Mouse (Mus musculus) heart, embryonic 11.5 days (tissue): ENCODE data around the gene Men1. TPM values are rescaled to one million over a fixed set of nuclear protein-coding genes. Genes with fewer than 3 reads are reported as not detected.

Experiments
- ATAC-seq: fragments of 200-750 bp; cut with Nextera tagmentation; replicated peaks from 2 replicates; pipeline ENCODE4 v1.8.0; 2017; ENCODE audit warnings: moderate library complexity; ENCODE audit not compliant: insufficient number of reproducible peaks, low FRiP score, low TSS enrichment
- H3K27ac ChIP-seq: fragments of 300-500 bp; sonication (generic); 2 replicates; pipeline ENCODE4 v1.5.1; 2014; ENCODE audit warnings: mild to moderate bottlenecking, low read depth, low read length
- H3K27me3 ChIP-seq: fragments of 300-500 bp; sonication (generic); 2 replicates; pipeline ENCODE4 v1.6.1; 2014; ENCODE audit warnings: mild to moderate bottlenecking, low read length, mixed read lengths; ENCODE audit not compliant: control insufficient read depth, insufficient read depth
- H3K36me3 ChIP-seq: fragments of 300-500 bp; sonication (generic); 2 replicates; pipeline ENCODE4 v1.6.1; 2014; ENCODE audit warnings: mild to moderate bottlenecking, low read length, moderate library complexity, mixed read lengths; ENCODE audit not compliant: control insufficient read depth, insufficient read depth
- H3K4me1 ChIP-seq: fragments of 300-500 bp; sonication (generic); 2 replicates; pipeline ENCODE4 v1.6.1; 2014; ENCODE audit warnings: low read length; ENCODE audit not compliant: control insufficient read depth, insufficient read depth
- H3K4me2 ChIP-seq: fragments of 300-500 bp; sonication (generic); 2 replicates; pipeline ENCODE4 v1.6.1; 2014; ENCODE audit warnings: mild to moderate bottlenecking, moderate library complexity
- H3K4me3 ChIP-seq: fragments of 300-500 bp; sonication (generic); 2 replicates; pipeline ENCODE4 v1.5.1; 2014; ENCODE audit warnings: low read depth, low read length
- H3K9ac ChIP-seq: fragments of 300-500 bp; sonication (generic); 2 replicates; pipeline ENCODE4 v1.6.1; 2014; ENCODE audit warnings: mild to moderate bottlenecking, low read depth, low read length, moderate library complexity
- H3K9me3 ChIP-seq: fragments of 300-500 bp; sonication (generic); replicated peaks from 2 replicates; pipeline ENCODE4 v1.6.1; 2016; ENCODE audit warnings: low read length; ENCODE audit not compliant: control insufficient read depth
- WGBS: fragments of 180-500 bp; shearing (Covaris S2); extraction: QIAGEN DNeasy Blood & Tissue Kit; methylation state at CpG from one replicate; pipeline ENCODE4 v1.1.7; 2014; ENCODE audit not compliant: insufficient replicate concordance; 5-methylcytosine and 5-hydroxymethylcytosine counted together
- polyA plus RNA-seq: library from polyadenylated mRNA; unstranded; fragments of >200 nt; fragmentation: Nextera tagmentation; extraction: Ambion mirVana; gene quantifications from 2 replicates; pipeline ENCODE4 v1.2.1, GENCODE M21; 2014

The Men1 gene
- polyA plus RNA-seq, 1 experiment from 2014 or later, result 31.8 TPM

DNA sequence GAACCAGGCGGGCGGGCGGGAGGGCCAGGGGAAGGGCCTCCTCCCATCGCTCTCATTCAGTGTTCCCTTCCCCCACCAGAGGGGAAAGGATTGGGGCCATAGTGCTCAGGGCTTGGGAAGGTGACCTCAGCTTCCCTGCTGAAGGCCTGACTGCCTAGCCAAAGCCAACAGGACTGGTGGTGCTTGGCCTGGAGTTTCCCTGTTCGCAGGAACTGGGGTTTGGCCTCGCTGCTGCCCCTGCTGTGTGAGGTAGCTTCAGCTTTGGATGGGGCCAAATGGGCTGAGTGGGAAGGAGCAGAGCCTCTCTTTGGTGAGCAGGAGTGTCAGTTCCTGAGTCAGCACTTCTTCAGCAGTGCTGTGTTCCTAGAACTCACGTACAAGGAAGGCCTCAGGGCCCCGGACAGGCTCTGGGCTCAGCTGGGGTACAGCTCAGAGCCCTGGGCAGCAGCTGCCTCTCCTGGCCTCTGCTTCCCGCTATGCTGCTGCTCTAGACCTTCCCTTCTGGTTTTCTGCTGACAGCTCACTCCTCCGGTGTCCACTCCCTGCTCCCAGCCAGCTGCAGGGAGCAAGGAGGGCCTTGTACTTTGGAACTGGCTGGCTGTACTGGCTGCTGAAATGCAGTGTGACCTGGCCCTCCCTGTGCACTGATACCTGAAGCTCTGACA is 43.5 kb upstream of the Men1 start:
- ATAC-seq, result peak; percentile 43
- H3K4me1 ChIP-seq, result peaks cover 37% of the 10 kb centered on the region

DNA sequence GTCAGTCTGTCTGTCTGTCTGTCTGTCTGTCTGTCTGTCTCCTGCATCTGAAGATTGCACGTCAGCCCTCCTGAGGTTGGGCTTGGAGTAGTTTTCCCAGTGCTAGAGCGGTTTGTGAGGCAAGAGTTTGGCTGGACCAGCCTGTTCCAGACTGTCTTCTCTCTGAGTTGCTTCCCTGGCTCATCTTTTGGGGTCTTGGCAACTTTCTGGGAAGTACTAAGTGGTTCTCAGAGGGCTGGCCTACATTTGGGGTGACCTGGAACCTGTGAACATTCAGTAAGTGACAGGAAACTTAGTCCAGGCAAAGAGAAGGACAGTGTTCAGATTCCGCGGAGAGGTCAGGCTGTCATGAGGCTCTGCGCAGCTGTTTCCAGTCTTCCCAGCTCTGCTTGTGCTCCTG is 42.5 kb upstream of the Men1 start:
- H3K4me1 ChIP-seq, result peaks cover 27% of the 10 kb centered on the region
- no peaks in the 10 kb centered on the region for H3K27me3 ChIP-seq
- no peaks in the 10 kb centered on the region for H3K9me3 ChIP-seq
- 89% methylated on average over 5 of the region's 5 CpGs for WGBS
- H3K27ac ChIP-seq, result no peak overlapping the region
- H3K4me3 ChIP-seq, result no peak overlapping the region
- H3K9ac ChIP-seq, result no peak overlapping the region
- H3K4me2 ChIP-seq, result no peak overlapping the region
- ATAC-seq, result no peak
- peaks cover 25% of the 10 kb centered on the region for H3K36me3 ChIP-seq

More for the DNA sequence above, 43.5 kb upstream of the Men1 start:
- Histone ChIP-seq H3K4me3 (no peak overlapping the region), H3K9ac (peak overlapping the region; percentile 16; the same call in 1 of the 2 replicates), H3K27ac (peak overlapping the region; percentile 74), H3K9me3 (no peaks in the 10 kb centered on the region), H3K27me3 (no peaks in the 10 kb centered on the region), H3K4me2 (peak overlapping the region; percentile 40), H3K36me3 (peaks cover 19% of the 10 kb centered on the region)
- WGBS, result 53% methylated on average over 10 of the region's 10 CpGs

DNA sequence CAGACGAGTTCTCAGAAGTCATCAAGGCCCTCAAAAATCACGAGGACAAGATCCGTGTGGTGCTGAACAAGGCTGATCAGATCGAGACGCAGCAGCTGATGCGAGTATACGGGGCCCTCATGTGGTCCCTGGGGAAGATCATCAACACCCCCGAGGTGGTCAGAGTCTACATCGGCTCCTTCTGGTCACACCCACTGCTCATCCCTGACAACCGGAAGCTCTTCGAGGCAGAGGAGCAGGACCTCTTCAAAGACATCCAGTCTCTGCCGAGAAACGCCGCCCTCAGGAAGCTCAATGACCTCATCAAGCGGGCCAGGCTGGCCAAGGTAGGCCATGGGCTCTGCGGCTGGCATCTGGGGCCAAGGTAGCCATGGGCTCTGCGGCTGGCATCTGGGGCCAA is 40.5 kb upstream of the Men1 start:
- whole genome bisulfite sequencing, result 91% methylated on average over 17 of the region's 17 CpGs
- peaks cover 37% of the 10 kb centered on the region for H3K36me3 ChIP-seq
- H3K4me1 ChIP-seq, result peaks cover 18% of the 10 kb centered on the region
- no peak overlapping the region for H3K27ac ChIP-seq
- H3K4me2 ChIP-seq, result no peak overlapping the region
- no peak overlapping the region for H3K9ac ChIP-seq
- no peak overlapping the region for H3K4me3 ChIP-seq
- ATAC-seq, result no peak
- H3K27me3 ChIP-seq, result no peaks in the 10 kb centered on the region
- H3K9me3 ChIP-seq, result no peaks in the 10 kb centered on the region

DNA sequence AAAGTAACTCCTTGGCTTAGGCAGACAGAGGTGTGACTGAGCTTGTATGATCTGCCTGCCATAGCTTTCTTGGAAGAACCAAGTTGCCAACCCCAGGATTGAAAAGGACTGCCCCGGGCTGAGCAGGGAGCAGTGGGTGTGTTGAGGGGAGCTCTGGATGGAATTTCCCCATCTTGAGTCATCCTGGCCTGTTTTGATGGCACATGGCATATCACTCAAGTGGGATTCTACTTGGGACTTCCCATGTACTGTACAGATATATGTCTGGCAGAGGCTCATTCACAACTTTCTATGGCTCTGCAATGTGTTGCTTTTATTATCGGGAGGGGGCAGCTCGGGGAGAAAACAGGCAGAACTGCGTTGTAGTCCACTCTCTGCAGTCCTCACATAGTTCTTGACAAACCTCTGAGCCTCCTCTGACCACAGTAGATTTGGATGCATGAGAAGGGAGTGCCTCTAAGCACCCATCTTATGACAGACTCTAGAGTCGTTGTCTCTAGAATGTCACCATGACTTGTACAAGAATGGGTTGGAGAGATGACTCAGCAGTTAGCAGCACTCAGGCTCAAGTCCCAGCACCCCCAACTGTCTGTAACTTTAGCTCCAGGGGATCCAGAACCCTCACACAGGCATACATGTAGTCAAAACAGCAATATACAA is 38.1 kb upstream of the Men1 start:
- H3K27me3 ChIP-seq, result no peaks in the 10 kb centered on the region
- 84% methylated on average over 5 of the region's 5 CpGs for WGBS
- H3K4me3 ChIP-seq, result no peak overlapping the region
- peaks cover 40% of the 10 kb centered on the region for H3K36me3 ChIP-seq
- H3K9ac ChIP-seq, result peak overlapping the region; percentile 28; the same call in 1 of the 2 replicates
- H3K9me3 ChIP-seq, result no peaks in the 10 kb centered on the region
- H3K4me2 ChIP-seq, result no peak overlapping the region
- peak overlapping the region; percentile 63 for H3K27ac ChIP-seq
- peaks cover 16% of the 10 kb centered on the region for H3K4me1 ChIP-seq
- ATAC-seq, result no peak; the same call in 1 of the 2 replicates

DNA sequence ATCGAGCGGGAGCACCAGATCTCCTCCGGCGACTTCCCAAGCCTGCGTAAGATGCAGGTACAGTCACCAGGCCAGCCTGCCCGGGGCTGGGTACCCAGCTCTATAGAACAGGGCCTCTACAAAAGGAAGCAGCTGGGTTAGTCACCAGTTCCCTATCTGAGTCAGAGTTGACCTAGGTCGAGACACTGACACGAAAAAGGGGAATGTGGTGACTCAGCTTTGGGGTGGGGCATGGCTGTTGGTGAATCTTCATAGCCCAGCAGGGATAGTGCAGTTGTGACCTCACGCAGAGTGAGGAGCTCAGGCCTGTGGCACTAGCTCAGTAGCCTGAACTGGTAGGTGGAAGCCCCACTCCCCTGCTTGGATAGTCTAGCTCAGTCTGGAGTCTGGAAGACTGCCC is 37.1 kb upstream of the Men1 start:
- H3K4me2 ChIP-seq, result no peak overlapping the region

DNA sequence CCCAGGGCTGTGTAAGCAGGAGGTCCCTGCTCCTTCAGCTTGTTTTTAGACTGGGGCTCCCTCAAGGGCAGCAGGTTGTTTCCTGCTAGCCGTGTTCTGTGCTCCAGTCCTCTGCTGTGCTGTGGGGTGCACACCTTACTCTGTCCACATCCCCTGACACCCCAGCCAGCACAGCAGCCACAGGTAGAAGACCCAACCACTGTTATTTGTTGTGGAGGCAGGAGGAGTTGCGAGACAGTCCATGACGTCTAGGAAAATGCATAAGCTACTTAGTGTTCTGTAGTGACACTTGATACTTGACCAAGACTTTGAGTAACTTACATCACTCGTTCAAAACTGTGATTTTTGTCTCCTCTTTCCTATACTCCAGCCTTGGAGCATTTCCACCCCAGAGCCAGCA is 35.8 kb upstream of the Men1 start:
- ATAC-seq, result no peak
- H3K9me3 ChIP-seq, result no peaks in the 10 kb centered on the region
- H3K36me3 ChIP-seq, result peaks cover 40% of the 10 kb centered on the region
- H3K4me3 ChIP-seq, result no peak overlapping the region
- no peak overlapping the region for H3K4me2 ChIP-seq
- peaks cover 25% of the 10 kb centered on the region for H3K4me1 ChIP-seq
- no peak overlapping the region for H3K27ac ChIP-seq
- H3K27me3 ChIP-seq, result no peaks in the 10 kb centered on the region
- 70% methylated on average over 4 of the region's 4 CpGs for WGBS
- 0 out of 2 replicates have a peak overlapping the region, but pooled peaks have one; percentile 28 for H3K9ac ChIP-seq

More for the DNA sequence above, 37.1 kb upstream of the Men1 start:
- peak overlapping the region; percentile 63 for H3K27ac ChIP-seq
- H3K27me3 ChIP-seq, result no peaks in the 10 kb centered on the region
- 80% methylated on average over 9 of the region's 9 CpGs for WGBS
- no peak overlapping the region for H3K4me3 ChIP-seq
- H3K9me3 ChIP-seq, result no peaks in the 10 kb centered on the region
- peaks cover 40% of the 10 kb centered on the region for H3K36me3 ChIP-seq
- peak; percentile 64 for ATAC-seq
- H3K4me1 ChIP-seq, result peaks cover 20% of the 10 kb centered on the region
- H3K9ac ChIP-seq, result peak overlapping the region; percentile 22; the same call in 1 of the 2 replicates

DNA sequence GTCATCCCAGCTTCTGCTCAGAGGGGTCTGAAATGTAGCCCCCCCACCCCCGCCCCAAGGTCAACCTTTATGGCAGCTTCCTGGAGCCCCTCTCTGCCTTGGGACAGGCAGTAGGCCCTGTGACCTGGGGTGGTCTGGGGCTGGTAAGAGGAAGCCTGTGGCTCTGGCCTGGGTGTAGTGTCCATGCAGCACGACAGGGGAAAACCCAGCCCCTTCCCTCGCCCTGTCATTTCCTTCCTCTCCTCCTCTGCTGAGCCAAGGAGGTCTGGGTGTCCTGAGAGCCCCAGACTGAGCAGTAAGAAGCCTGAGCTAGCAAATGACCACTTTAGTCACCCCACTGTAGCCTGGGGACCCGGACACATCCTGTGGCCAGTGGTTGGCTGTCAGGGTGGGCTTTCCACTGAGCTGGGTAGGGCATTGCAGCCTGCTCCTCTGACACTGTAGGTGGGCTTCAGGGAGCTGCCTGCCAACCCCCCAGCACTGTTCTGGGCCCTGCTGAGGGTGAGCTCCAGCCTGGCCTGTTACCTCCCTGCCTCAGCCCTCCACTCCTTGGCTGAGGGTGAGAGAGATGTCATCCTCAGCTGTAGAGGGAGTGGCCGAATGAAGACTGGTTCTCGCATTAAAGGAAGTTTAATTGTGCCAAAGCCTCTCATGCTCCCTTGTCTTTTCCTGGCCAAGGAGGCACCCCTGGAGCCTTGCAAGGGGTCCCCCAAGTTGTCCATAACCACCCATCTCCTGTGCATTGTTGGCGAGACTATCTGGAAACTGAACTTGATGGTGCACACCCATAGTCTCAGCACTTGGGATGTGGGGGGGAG is 35.1 kb upstream of the Men1 start:
- 0 out of 2 replicates have a peak overlapping the region, but pooled peaks have one; percentile 22 for H3K4me2 ChIP-seq
- H3K36me3 ChIP-seq, result peaks cover 36% of the 10 kb centered on the region
- no peak for ATAC-seq
- no peak overlapping the region for H3K4me3 ChIP-seq
- 0 out of 2 replicates have a peak overlapping the region, but pooled peaks have one; percentile 22 for H3K9ac ChIP-seq
- no peaks in the 10 kb centered on the region for H3K27me3 ChIP-seq
- peaks cover 32% of the 10 kb centered on the region for H3K4me1 ChIP-seq
- no peaks in the 10 kb centered on the region for H3K9me3 ChIP-seq
- H3K27ac ChIP-seq, result peak overlapping the region; percentile 64
- 74% methylated on average over 7 of the region's 7 CpGs for WGBS

DNA sequence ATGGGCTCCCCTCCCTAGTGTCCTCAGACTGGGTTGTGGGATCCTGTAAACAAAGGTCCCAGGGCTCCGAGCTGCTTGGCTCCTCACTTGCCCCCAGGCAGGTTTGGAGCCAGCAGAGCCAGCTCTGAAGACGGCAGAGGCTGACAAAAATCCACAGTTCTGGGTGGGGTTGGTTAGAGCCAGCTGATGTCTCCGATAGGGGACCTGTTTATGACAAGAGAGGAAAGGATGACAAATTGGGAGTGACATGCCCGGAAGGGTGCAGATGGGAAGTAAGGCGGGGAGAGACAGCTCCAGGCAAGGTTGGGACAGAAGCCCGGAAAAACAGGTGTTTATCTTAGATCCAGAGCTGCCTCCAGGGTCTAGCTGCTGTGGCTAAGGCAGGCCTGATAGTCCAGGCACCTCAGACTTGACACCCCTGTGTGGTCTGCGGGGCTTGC is 34.4 kb upstream of the Men1 start:
- Histone ChIP-seq H3K4me3 (no peak overlapping the region), H3K9me3 (no peaks in the 10 kb centered on the region), H3K36me3 (peaks cover 29% of the 10 kb centered on the region), H3K27me3 (no peaks in the 10 kb centered on the region), H3K4me1 (peaks cover 33% of the 10 kb centered on the region), H3K9ac (0 out of 2 replicates have a peak overlapping the region, but pooled peaks have one; percentile 22), H3K4me2 (0 out of 2 replicates have a peak overlapping the region, but pooled peaks have one; percentile 22), H3K27ac (peak overlapping the region; percentile 64)
- peak; percentile 32; the same call in 1 of the 2 replicates for ATAC-seq
- 46% methylated on average over 7 of the region's 7 CpGs for WGBS
